Mouse (Mus musculus): Measurements from ENCODE around the gene Prl.
"Not testable (repeated sequence)": the region's sequence is repeated elsewhere in the genome, so short reads cannot be mapped to it uniquely, and the experiment has no call there.

Prl gene

GRCm38 (mm10) chr13:27057270-27057669 is at the start of gene Prl:
Prl (plus strand) TSS chr13:27057570.
- DNase-seq (ENCODE audit: low read depth, low spot score), result no peak

- no peak for DNase-seq (ENCODE audit: low read depth, low spot score)
These were observed 30.8 kb upstream of the Prl start for GRCm38 (mm10) chr13:27026614-27027013.

- no peak for DNase-seq (ENCODE audit: low read depth, low spot score)
These were observed 30.0 kb upstream of the Prl start for GRCm38 (mm10) chr13:27027376-27027775.

- peak; percentile 75 for DNase-seq (ENCODE audit: low read depth, low spot score)
These were observed 28.7 kb upstream of the Prl start for GRCm38 (mm10) chr13:27028501-27029240.

GRCm38 (mm10) chr13:27031101-27031852 is 26.1 kb upstream of the Prl start:
- DNase-seq (ENCODE audit: low read depth, low spot score), result peak; percentile 13

- no peak for DNase-seq (ENCODE audit: low read depth, low spot score)
These were observed 25.5 kb upstream of the Prl start for GRCm38 (mm10) chr13:27031853-27032240.

- no peak for DNase-seq (ENCODE audit: low read depth, low spot score)
These were observed 24.4 kb upstream of the Prl start for GRCm38 (mm10) chr13:27032998-27033397.

GRCm38 (mm10) chr13:27042185-27042584 is 15.2 kb upstream of the Prl start:
- no peak for DNase-seq (ENCODE audit: low read depth, low spot score)

- DNase-seq (ENCODE audit: low read depth, low spot score), result no peak
These were observed 14.0 kb upstream of the Prl start for GRCm38 (mm10) chr13:27043326-27043725.

GRCm38 (mm10) chr13:27059177-27059576 is 1.8 kb downstream of the Prl start:
- no peak for DNase-seq (ENCODE audit: low read depth, low spot score)

GRCm38 (mm10) chr13:27093890-27094289 is 36.5 kb downstream of the Prl start, which contains the start of gene Prl3d1:
Prl3d1 (plus strand) TSS chr13:27094190.
- DNase-seq (ENCODE audit: low read depth, low spot score), result not testable (repeated sequence)

Data from R1 (cell line).